Mouse (Mus musculus): ENCODE results near the gene Gstm4.
"Not testable (repeated sequence)": the region's sequence is repeated elsewhere in the genome, so short reads cannot be mapped to it uniquely, and the experiment has no call there.

Gene Gstm4

GRCm38 (mm10) chr3:108019226-108019625, 25.5 kb downstream of the Gstm4 start:
- in situ Hi-C loops (cut with MboI, MseI) = not testable (repeated sequence)

- in situ Hi-C loops (cut with MboI, MseI) = no loop called here
These were observed 26.4 kb downstream of the Gstm4 start for GRCm38 (mm10) chr3:108018190-108018820.

- in situ Hi-C loops (cut with MboI, MseI) = no loop called here
These were observed 27.1 kb downstream of the Gstm4 start, which contains the start of gene Gstm1 for GRCm38 (mm10) chr3:108017473-108018189. TSS of gene Gstm1 (minus strand) at chr3:108017973.

GRCm38 (mm10) chr3:108016468-108016867, 28.2 kb downstream of the Gstm4 start:
- in situ Hi-C loops (cut with MboI, MseI) = not testable (repeated sequence)

- in situ Hi-C loops (cut with MboI, MseI) = no loop called here
These were observed 29.7 kb downstream of the Gstm4 start for GRCm38 (mm10) chr3:108014974-108015346.

- in situ Hi-C loops (cut with MboI, MseI) = no loop called here
These were observed 30.4 kb downstream of the Gstm4 start for GRCm38 (mm10) chr3:108014098-108014973.

GRCm38 (mm10) chr3:108013331-108013871, 31.3 kb downstream of the Gstm4 start:
- in situ Hi-C loops (cut with MboI, MseI) = no loop called here

GRCm38 (mm10) chr3:108011558-108011957, 33.1 kb downstream of the Gstm4 start:
- in situ Hi-C loops (cut with MboI, MseI) = no loop called here

- in situ Hi-C loops (cut with MboI, MseI) = no loop called here
These were observed 34.4 kb downstream of the Gstm4 start for GRCm38 (mm10) chr3:108010286-108010685.

- in situ Hi-C loops (cut with MboI, MseI) = no loop called here
These were observed 42.7 kb downstream of the Gstm4 start for GRCm38 (mm10) chr3:108002021-108002420.

GRCm38 (mm10) chr3:107999491-107999890, 45.2 kb downstream of the Gstm4 start:
- in situ Hi-C loops (cut with MboI, MseI) = no loop called here

GRCm38 (mm10) chr3:107998591-107998990, 46.1 kb downstream of the Gstm4 start:
- in situ Hi-C loops (cut with MboI, MseI) = no loop called here

GRCm38 (mm10) chr3:107996576-107996975, 48.1 kb downstream of the Gstm4 start:
- in situ Hi-C loops (cut with MboI, MseI) = no loop called here

GRCm38 (mm10) chr3:107995974-107996373, 48.7 kb downstream of the Gstm4 start:
- in situ Hi-C loops (cut with MboI, MseI) = not testable (repeated sequence)
